Mouse (Mus musculus): Measurements from ENCODE around the gene Pld1. TPM values are rescaled to one million over a fixed set of nuclear protein-coding genes. Genes with fewer than 3 reads are reported as not detected.

Gene Pld1
- polyA plus RNA-seq, 1 experiment from 2014 or later: 4.5 TPM

Other genes with a start within 250 kb of the Pld1 start
- 11.4 and 12.8 TPM in 2 replicates for gene Fndc3b, start 227.4 kb upstream of the Pld1 start, polyA plus RNA-seq (2014; fragmentation: Nextera tagmentation; extraction: Ambion mirVana)
- not detected in 2 replicates for gene Tmem212, start 42.3 kb upstream of the Pld1 start, polyA plus RNA-seq (2014; fragmentation: Nextera tagmentation; extraction: Ambion mirVana)